Mouse (Mus musculus) bone marrow macrophage, adult 2 months (primary cell): ENCODE data around the gene Yy1. TPM values are rescaled to one million over a fixed set of nuclear protein-coding genes. Genes with fewer than 3 reads are reported as not detected.

Experiments
- H3K27ac ChIP-seq: 2 replicates; pipeline ENCODE4 v1.5.1; 2012; ENCODE audit warnings: low read depth, low read length; ENCODE audit not compliant: insufficient read depth
- H3K4me1 ChIP-seq: 2 replicates; pipeline ENCODE4 v1.6.1; 2012; ENCODE audit warnings: low read length; ENCODE audit not compliant: control insufficient read depth, insufficient read depth
- H3K4me3 ChIP-seq: 2 replicates; pipeline ENCODE4 v1.5.1; 2012; ENCODE audit warnings: mild to moderate bottlenecking, low read length, moderate library complexity; ENCODE audit not compliant: insufficient read depth
- CTCF ChIP-seq: IDR thresholded peaks from 2 replicates; pipeline ENCODE4 v1.5.1; 2012; ENCODE audit warnings: low read depth, mild to moderate bottlenecking, low read length, moderate library complexity
- POLR2A ChIP-seq: IDR thresholded peaks from 2 replicates; pipeline ENCODE4 v1.6.1; 2012; ENCODE audit warnings: mild to moderate bottlenecking, low read depth, low read length, borderline replicate concordance
- polyA plus RNA-seq: library from polyadenylated mRNA; stranded (reverse); fragments of >200 nt; gene quantifications from 2 replicates; pipeline ENCODE4 v1.2.4, GENCODE M21; 2012; ENCODE audit not compliant: missing spikeins, insufficient read depth, insufficient read length

Gene Yy1
- 61.0 and 77.7 TPM in 2 replicates for polyA plus RNA-seq

- peak within 1 kb of the TSS; percentile 100 for H3K4me3 ChIP-seq
- H3K4me1 ChIP-seq = peaks cover 7% of the 10 kb centered on the region
- TF ChIP-seq CTCF (no peak), POLR2A (no peak)
- peak within 1 kb of the TSS; percentile 96 for H3K27ac ChIP-seq
Observed at GRCm38 (mm10) chr12:108792546-108793452, at the start of gene Yy1. Gene Yy1 (plus strand): TSS chr12:108792973.

GRCm38 (mm10) chr12:108745990-108746389 lies 46.8 kb upstream of the Yy1 start:
- Histone ChIP-seq H3K27ac (no peak overlapping the region), H3K4me1 (peaks cover 8% of the 10 kb centered on the region), H3K4me3 (no peak overlapping the region)
- no peak for TF ChIP-seq CTCF

GRCm38 (mm10) chr12:108749019-108749418 lies 43.8 kb upstream of the Yy1 start:
- TF ChIP-seq CTCF = no peak
- no peak for TF ChIP-seq POLR2A
- Histone ChIP-seq H3K4me1 (peaks cover 8% of the 10 kb centered on the region), H3K27ac (no peak overlapping the region), H3K4me3 (no peak overlapping the region)

GRCm38 (mm10) chr12:108749454-108749853 lies 43.3 kb upstream of the Yy1 start:
- Histone ChIP-seq H3K4me3 (no peak overlapping the region), H3K27ac (no peak overlapping the region), H3K4me1 (peaks cover 8% of the 10 kb centered on the region)
- TF ChIP-seq POLR2A (no peak), CTCF (no peak)

GRCm38 (mm10) chr12:108750226-108750625 lies 42.5 kb upstream of the Yy1 start:
- peaks cover 8% of the 10 kb centered on the region for H3K4me1 ChIP-seq
- H3K4me3 ChIP-seq = no peak overlapping the region
- H3K27ac ChIP-seq = no peak overlapping the region
- TF ChIP-seq POLR2A (no peak), CTCF (no peak)

- Histone ChIP-seq H3K27ac (no peak overlapping the region), H3K4me1 (peaks cover 8% of the 10 kb centered on the region), H3K4me3 (no peak overlapping the region)
- TF ChIP-seq POLR2A = no peak
- TF ChIP-seq CTCF = no peak
Observed at GRCm38 (mm10) chr12:108751790-108752189, 41.0 kb upstream of the Yy1 start.

GRCm38 (mm10) chr12:108755141-108755540 lies 37.6 kb upstream of the Yy1 start:
- TF ChIP-seq CTCF = no peak
- H3K27ac ChIP-seq = no peak overlapping the region
- peaks cover 2% of the 10 kb centered on the region; the same call in 1 of the 2 replicates for H3K4me1 ChIP-seq
- H3K4me3 ChIP-seq = no peak overlapping the region

- peaks cover 9% of the 10 kb centered on the region for H3K4me1 ChIP-seq
- no peak overlapping the region for H3K4me3 ChIP-seq
- no peak overlapping the region for H3K27ac ChIP-seq
- no peak for TF ChIP-seq POLR2A
- no peak for TF ChIP-seq CTCF
Observed at GRCm38 (mm10) chr12:108756611-108757010, 36.2 kb upstream of the Yy1 start.

GRCm38 (mm10) chr12:108757717-108758257 lies 35.0 kb upstream of the Yy1 start:
- peak; percentile 88 for TF ChIP-seq CTCF
- no peak for TF ChIP-seq POLR2A
- Histone ChIP-seq H3K4me3 (peak overlapping the region; percentile 72), H3K4me1 (peaks cover 15% of the 10 kb centered on the region), H3K27ac (no peak overlapping the region)

- Histone ChIP-seq H3K4me3 (no peak overlapping the region; the same call in 1 of the 2 replicates), H3K4me1 (peaks cover 20% of the 10 kb centered on the region), H3K27ac (no peak overlapping the region)
- TF ChIP-seq CTCF = no peak
- no peak for TF ChIP-seq POLR2A
Observed at GRCm38 (mm10) chr12:108758273-108758672, 34.5 kb upstream of the Yy1 start.
